Mouse (Mus musculus) mouse trophoblast stem cell (cell line): Measurements from ENCODE around the gene H2-Q10.
"Not testable (repeated sequence)": the region's sequence is repeated elsewhere in the genome, so short reads cannot be mapped to it uniquely, and the experiment has no call there.

Source experiments
- in situ Hi-C, 2 experiments: fragments of 300-500 bp; cut with MseI, MboI; formaldehyde crosslinking; loops; 2 replicates in 1 of 2; 3 replicates in 1 of 2; pipeline ENCODE4 v1.15.1; 2025

Gene H2-Q10

DNA sequence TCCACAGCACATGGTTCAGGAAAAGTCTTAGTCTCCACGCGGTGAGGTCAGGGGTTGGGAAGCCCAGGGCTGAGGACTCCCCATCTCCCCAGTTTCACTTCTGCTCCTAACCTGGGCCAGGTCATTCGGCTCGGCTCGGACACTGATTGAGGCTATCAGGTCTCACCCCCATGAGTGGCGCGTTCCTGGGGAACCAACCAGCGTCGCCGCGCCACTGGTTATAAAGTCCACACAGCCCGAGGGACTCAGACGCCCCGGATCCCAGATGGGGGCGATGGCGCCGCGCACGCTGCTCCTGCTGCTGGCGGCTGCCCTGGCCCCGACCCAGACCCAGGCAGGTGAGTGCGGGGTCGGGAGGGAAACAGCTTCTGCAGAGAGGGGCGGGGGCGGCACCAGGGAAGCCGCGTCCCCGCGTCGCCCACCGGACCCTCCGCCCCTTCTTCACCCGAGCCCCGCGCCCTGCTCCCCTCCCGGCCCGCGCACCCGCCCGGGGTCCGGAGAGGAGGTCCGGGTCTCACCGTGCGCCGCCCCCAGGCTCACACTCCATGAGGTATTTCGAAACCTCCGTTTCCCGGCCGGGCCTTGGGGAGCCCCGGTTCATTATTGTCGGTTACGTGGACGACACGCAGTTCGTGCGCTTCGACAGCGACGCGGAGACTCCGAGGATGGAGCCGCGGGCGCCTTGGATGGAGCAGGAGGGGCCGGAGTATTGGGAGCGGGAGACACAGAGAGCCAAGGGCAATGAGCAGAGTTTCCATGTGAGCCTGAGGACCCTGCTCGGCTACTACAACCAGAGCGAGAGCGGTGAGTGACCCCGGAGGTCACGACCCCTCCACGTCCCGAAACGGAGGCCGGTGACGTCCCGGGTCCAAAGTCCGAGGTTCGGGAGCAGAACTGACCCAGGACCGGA is at the start of gene H2-Q10:
Gene H2-Q10, plus strand, starts transcription at position 248 of the 910 bp plus-strand sequence.
- in situ Hi-C loops = no loop called here

DNA sequence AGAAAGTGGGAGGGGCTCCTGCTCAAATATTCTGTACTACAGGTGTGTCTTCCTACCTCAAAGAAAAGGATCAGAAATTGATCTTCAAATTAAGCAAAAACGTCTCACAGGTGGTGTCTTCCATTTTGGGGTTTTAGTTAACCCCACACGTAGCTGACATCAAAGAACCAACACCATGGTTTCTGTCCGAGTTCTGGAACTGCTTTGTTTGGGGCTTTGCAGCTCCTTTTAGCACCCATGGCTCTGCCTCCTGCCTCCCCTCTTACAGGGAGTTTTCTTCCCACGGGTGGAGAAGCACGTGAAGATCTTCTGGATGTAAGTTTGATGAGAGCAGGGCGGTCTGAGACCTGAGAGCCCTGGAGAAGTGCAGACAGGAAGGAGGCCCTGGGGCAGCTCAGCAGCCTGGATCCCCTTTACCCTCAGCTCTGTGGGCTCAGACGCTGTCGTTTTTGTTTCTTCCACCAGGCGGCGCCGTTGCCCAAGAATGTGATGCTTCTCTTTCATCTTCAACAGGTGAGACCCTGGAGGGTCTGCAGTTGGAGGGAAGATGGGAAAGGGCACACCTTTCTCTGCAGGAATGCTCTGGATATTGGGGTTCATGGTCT is 49.6 kb upstream of the H2-Q10 start:
- in situ Hi-C loops = not testable (repeated sequence)

- in situ Hi-C loops = not testable (repeated sequence)
Measured at GRCm38 (mm10) chr17:35421331-35421730, 48.6 kb upstream of the H2-Q10 start.

DNA sequence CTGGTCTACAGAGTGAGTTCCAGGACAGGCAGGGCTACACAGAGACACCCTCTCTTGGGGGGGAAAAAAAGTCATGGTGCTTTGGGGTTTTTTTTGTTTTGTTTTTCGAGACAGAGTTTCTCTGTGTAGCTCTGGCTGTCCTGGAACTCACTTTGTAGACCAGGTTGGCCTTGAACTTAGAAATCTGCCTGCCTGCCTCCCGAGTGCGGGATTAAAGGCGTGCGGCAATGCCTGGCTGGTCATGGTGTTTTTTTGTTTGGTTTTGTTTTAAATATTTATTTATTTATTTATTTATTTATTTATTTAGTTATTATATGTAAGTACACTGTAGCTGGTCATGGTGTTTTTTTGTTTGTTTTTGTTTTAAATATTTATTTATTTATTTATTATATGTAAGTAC is 47.5 kb upstream of the H2-Q10 start:
- in situ Hi-C loops = not testable (repeated sequence)

DNA sequence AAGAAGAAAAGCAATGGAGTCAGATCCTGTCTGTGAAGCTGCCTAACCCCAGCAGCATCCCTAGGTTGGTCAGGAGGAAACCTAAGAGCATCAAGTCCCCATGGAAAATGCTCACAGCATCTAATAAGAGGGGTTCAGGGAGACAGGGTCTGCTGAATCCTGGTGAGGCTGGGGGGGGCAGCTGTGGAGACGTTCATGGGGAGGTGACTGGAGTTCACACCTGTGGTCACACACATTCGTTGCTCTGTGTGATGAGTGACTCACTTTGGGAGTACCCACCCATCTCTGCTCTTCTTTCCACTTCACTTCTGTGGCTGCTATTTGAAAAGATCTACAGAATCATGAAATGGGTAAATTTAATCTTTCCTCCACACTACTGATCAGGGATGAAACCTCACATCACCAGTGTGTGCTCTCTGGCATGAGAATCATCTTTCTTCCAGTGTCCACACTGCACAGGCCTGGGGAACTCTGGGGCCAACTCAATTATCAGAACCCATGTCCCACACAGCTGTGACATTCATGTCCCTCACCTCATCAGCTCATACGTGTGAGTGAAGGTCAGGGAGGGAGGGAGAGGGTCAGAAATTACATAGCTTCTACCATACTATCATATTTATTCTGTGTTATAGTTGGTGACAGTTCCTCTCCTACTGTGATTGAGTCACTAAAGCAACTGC is 46.6 kb upstream of the H2-Q10 start:
- in situ Hi-C loops = not testable (repeated sequence)

DNA sequence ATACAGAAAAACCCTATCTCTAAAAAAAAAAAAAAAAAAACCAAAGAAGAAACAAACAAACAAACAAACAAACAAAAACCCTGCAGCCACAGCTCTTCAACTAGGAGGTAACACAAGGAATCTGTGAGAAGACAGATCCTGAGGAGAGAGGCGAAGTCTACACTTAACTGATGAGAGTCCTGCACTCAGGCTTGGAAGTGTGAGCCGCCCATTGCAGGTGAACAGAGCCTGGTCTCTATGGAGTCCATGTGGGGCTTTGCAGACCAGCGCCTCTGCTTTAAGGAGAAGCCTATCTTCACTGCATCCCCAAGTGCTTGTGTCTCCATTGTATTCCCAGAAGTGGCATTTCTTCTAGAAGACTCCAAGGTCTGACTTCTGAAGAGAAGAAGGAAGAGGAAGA is 45.8 kb upstream of the H2-Q10 start:
- in situ Hi-C loops = not testable (repeated sequence)

GRCm38 (mm10) chr17:35424624-35425416 is 45.1 kb upstream of the H2-Q10 start, which contains the start of gene H2-Q6:
H2-Q6 (plus strand) TSS chr17:35424850.
- in situ Hi-C loops = not testable (repeated sequence)

GRCm38 (mm10) chr17:35425474-35425873 is 44.4 kb upstream of the H2-Q10 start:
- in situ Hi-C loops = not testable (repeated sequence)

DNA sequence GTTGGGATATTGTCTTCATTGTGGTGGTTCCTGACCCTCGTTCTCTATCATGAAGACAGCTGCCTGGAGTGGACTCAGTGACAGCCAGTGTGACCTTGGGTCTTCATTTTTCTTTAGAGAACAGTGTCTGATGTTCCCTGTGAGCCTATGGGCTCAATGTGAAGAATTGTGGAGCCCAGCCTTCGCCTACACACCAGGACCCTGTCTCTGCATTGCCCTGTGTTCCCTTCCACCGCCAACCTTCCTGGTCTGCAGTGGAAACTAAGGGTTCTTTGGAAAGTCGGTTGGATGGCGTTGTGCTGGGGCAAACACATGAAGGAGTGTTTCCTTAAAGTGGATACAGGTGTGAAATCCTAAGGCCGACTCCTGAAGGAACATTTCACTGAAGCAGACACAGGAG is 41.0 kb upstream of the H2-Q10 start:
- in situ Hi-C loops = not testable (repeated sequence)

DNA sequence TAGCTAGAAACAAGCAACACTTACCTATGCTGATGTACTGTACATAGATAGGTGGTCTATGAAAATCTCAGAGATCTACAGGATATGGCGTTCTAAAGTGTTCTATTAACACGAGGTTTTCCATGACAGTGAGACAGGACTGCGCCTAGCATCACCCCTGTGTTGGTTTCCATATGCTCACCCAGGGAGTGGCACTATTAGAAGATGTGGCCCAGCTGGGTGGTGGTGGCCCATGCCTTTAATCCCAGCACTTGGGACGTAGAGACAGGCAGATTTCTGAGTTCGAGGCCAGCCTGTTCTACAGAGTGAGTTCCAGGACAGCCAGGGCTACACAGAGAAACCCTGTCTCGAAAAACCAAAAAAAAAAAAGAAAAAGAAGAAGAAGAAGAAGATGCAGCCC is 39.2 kb upstream of the H2-Q10 start:
- in situ Hi-C loops = not testable (repeated sequence)

- in situ Hi-C loops = not testable (repeated sequence)
Measured at GRCm38 (mm10) chr17:35432167-35432566, 37.7 kb upstream of the H2-Q10 start.

GRCm38 (mm10) chr17:35434836-35435235 is 35.1 kb upstream of the H2-Q10 start:
- in situ Hi-C loops = not testable (repeated sequence)

GRCm38 (mm10) chr17:35435577-35435976 is 34.3 kb upstream of the H2-Q10 start:
- in situ Hi-C loops = not testable (repeated sequence)

- in situ Hi-C loops = not testable (repeated sequence)
Measured at GRCm38 (mm10) chr17:35437386-35437936, 32.4 kb upstream of the H2-Q10 start.

GRCm38 (mm10) chr17:35438395-35438794 is 31.5 kb upstream of the H2-Q10 start:
- in situ Hi-C loops = not testable (repeated sequence)

GRCm38 (mm10) chr17:35438885-35439284 is 31.0 kb upstream of the H2-Q10 start, which contains the start of gene H2-Q7:
H2-Q7 (plus strand) TSS chr17:35439155.
- in situ Hi-C loops = not testable (repeated sequence)

- in situ Hi-C loops = not testable (repeated sequence)
Measured at GRCm38 (mm10) chr17:35439295-35439747, 30.6 kb upstream of the H2-Q10 start.

GRCm38 (mm10) chr17:35439925-35440645 is 29.8 kb upstream of the H2-Q10 start:
- in situ Hi-C loops = not testable (repeated sequence)

DNA sequence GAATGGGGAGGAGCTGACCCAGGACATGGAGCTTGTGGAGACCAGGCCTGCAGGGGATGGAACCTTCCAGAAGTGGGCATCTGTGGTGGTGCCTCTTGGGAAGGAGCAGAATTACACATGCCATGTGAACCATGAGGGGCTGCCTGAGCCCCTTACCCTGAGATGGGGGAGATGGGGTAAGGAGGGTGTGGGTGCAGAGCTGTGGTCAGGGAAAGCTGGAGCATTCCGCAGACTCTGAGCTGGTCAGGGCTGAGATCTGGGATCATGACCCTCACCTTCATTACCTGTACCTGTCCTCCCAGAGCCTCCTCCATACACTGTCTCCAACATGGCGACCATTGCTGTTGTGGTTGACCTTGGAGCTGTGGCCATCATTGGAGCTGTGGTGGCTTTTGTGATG is 27.5 kb upstream of the H2-Q10 start:
- in situ Hi-C loops = not testable (repeated sequence)

GRCm38 (mm10) chr17:35444510-35444909 is 25.4 kb upstream of the H2-Q10 start:
- in situ Hi-C loops = not testable (repeated sequence)
